Mouse (Mus musculus) CH12.LX (cell line): ENCODE data around the gene Apoc4. TPM values are rescaled to one million over a fixed set of nuclear protein-coding genes. Genes with fewer than 3 reads are reported as not detected.

Experiments used
- DNase-seq: peaks from one replicate; pipeline ENCODE4 v3.0.0-alpha.2; 2013; ENCODE audit errors: extremely low read depth
- H3K27ac ChIP-seq: 2 replicates; pipeline ENCODE4 v1.5.1; 2012; ENCODE audit warnings: low read depth, mild to moderate bottlenecking, control low read depth, moderate library complexity; ENCODE audit not compliant: insufficient read depth
- H3K27me3 ChIP-seq: replicated peaks from 2 replicates; pipeline ENCODE3; 2012; ENCODE audit warnings: inconsistent platforms
- H3K36me3 ChIP-seq, 2 experiments: replicated peaks in 1 of 2; 2 replicates each; pipeline versions ENCODE3 to v1.6.1; 2012; ENCODE audit warnings: inconsistent platforms in 1 of 2, low read length in 1 of 2, mild to moderate bottlenecking in 1 of 2, mixed read lengths in 1 of 2, moderate library complexity in 1 of 2; ENCODE audit not compliant: control insufficient read depth in 1 of 2, insufficient read depth in 1 of 2
- H3K4me1 ChIP-seq, 2 experiments: 2 replicates each; pipeline ENCODE4 v1.6.1; 2012; ENCODE audit warnings: inconsistent platforms in 1 of 2, moderate library complexity in 1 of 2; ENCODE audit not compliant: insufficient read depth in 2 of 2, control insufficient read depth in 1 of 2
- H3K4me2 ChIP-seq: 2 replicates; pipeline ENCODE4 v1.6.1; 2012; ENCODE audit warnings: low read depth, mild to moderate bottlenecking, control low read depth; ENCODE audit not compliant: poor library complexity, insufficient read depth, severe bottlenecking
- H3K4me3 ChIP-seq, 3 experiments: fragments of 150-350 bp in 1 of 3; sonication (generic) in 1 of 3; replicated peaks in 1 of 3; 2 replicates each; pipeline versions ENCODE3 to v1.5.1; 2011 to 2012; ENCODE audit warnings: low read depth in 2 of 3, low read length in 2 of 3, mild to moderate bottlenecking in 2 of 3, moderate library complexity in 2 of 3, control low read depth in 1 of 3, improper control_type of control experiment in 1 of 3, inconsistent platforms in 1 of 3, mixed read lengths in 1 of 3; ENCODE audit not compliant: poor library complexity in 1 of 3
- H3K79me2 ChIP-seq: replicated peaks from 2 replicates; pipeline ENCODE4 v1.6.1; 2012; ENCODE audit warnings: mild to moderate bottlenecking, moderate library complexity; ENCODE audit not compliant: control insufficient read depth, poor library complexity, insufficient read depth, severe bottlenecking; ENCODE audit errors: extremely low read depth
- H3K9ac ChIP-seq: 2 replicates; pipeline ENCODE4 v1.6.1; 2012; ENCODE audit warnings: low read depth, mild to moderate bottlenecking, control low read depth, moderate library complexity; ENCODE audit not compliant: insufficient read depth
- H3K9me3 ChIP-seq: replicated peaks from 2 replicates; pipeline ENCODE3; 2012; ENCODE audit warnings: low read length, inconsistent platforms, mixed read lengths
- CHD1 ChIP-seq: IDR thresholded peaks from 2 replicates; pipeline ENCODE4 v1.6.1; 2012; ENCODE audit warnings: low read depth, low read length, improper control_type of control experiment, inconsistent platforms
- CHD2 ChIP-seq: IDR thresholded peaks from 2 replicates; pipeline ENCODE4 v1.6.1; 2011; ENCODE audit warnings: low read length, improper control_type of control experiment
- CTCF ChIP-seq, 2 experiments: IDR thresholded peaks in 1 of 2; conservative IDR thresholded peaks in 1 of 2; 2 replicates each; pipeline ENCODE4 v1.5.1; 2011 to 2012; ENCODE audit warnings: low read depth in 2 of 2, low read length in 2 of 2, improper control_type of control experiment in 1 of 2, inconsistent platforms in 1 of 2, mild to moderate bottlenecking in 1 of 2, moderate library complexity in 1 of 2
- ETS1 ChIP-seq: conservative IDR thresholded peaks from 2 replicates; pipeline ENCODE4 v1.6.1; 2012; ENCODE audit warnings: low read depth, mild to moderate bottlenecking, inconsistent platforms, low read length, improper control_type of control experiment, moderate library complexity
- GABPA ChIP-seq: IDR thresholded peaks from 2 replicates; pipeline ENCODE4 v1.6.1; 2012; ENCODE audit warnings: low read depth, low read length, improper control_type of control experiment, inconsistent platforms; ENCODE audit not compliant: insufficient replicate concordance
- IRF4 ChIP-seq: IDR thresholded peaks from 2 replicates; pipeline ENCODE4 v1.6.1; 2014; ENCODE audit warnings: low read depth, mild to moderate bottlenecking, inconsistent platforms, low read length, improper control_type of control experiment
- JUND ChIP-seq: conservative IDR thresholded peaks from 2 replicates; pipeline ENCODE4 v1.6.1; 2011; ENCODE audit warnings: low read depth, low read length, improper control_type of control experiment
- KAT2A ChIP-seq: IDR thresholded peaks from 2 replicates; pipeline ENCODE4 v1.6.1; 2012; ENCODE audit warnings: low read length, improper control_type of control experiment, inconsistent platforms; ENCODE audit not compliant: insufficient replicate concordance
- MAFK ChIP-seq: IDR thresholded peaks from 2 replicates; pipeline ENCODE4 v1.6.1; 2011; ENCODE audit warnings: low read length, improper control_type of control experiment; ENCODE audit not compliant: insufficient replicate concordance
- MAX ChIP-seq: IDR thresholded peaks from 2 replicates; pipeline ENCODE4 v1.6.1; 2011; ENCODE audit warnings: low read length, improper control_type of control experiment
- MEF2A ChIP-seq: IDR thresholded peaks from 2 replicates; pipeline ENCODE4 v1.6.1; 2014; ENCODE audit warnings: low read depth, mild to moderate bottlenecking, inconsistent platforms, low read length, improper control_type of control experiment, borderline replicate concordance
- MXI1 ChIP-seq: IDR thresholded peaks from 2 replicates; pipeline ENCODE4 v1.6.1; 2011; ENCODE audit warnings: mild to moderate bottlenecking, low read depth, low read length, improper control_type of control experiment
- MYC ChIP-seq: IDR thresholded peaks from 2 replicates; pipeline ENCODE4 v1.6.1; 2011; ENCODE audit warnings: low read depth, mild to moderate bottlenecking, improper control_type of control experiment, low read length
- NELFE ChIP-seq: IDR thresholded peaks from 2 replicates; pipeline ENCODE4 v1.6.1; 2011; ENCODE audit warnings: low read depth, low read length, improper control_type of control experiment
- POLR2A ChIP-seq: IDR thresholded peaks from 2 replicates; pipeline ENCODE4 v1.6.1; 2011; ENCODE audit warnings: low read depth, mild to moderate bottlenecking, improper control_type of control experiment, low read length
- RCOR1 ChIP-seq: conservative IDR thresholded peaks from 2 replicates; pipeline ENCODE4 v1.6.1; 2012; ENCODE audit warnings: low read depth, mild to moderate bottlenecking, inconsistent platforms, low read length, improper control_type of control experiment
- SMC3 ChIP-seq: IDR thresholded peaks from 2 replicates; pipeline ENCODE4 v1.6.1; 2011; ENCODE audit warnings: low read depth, low read length, improper control_type of control experiment
- TCF12 ChIP-seq: IDR thresholded peaks from 2 replicates; pipeline ENCODE4 v1.6.1; 2014; ENCODE audit warnings: low read depth, mild to moderate bottlenecking, inconsistent platforms, low read length, improper control_type of control experiment
- USF1 ChIP-seq: IDR thresholded peaks from 2 replicates; pipeline ENCODE4 v1.6.1; 2014; ENCODE audit warnings: low read depth, mild to moderate bottlenecking, inconsistent platforms, low read length, improper control_type of control experiment
- ZMIZ1 ChIP-seq: IDR thresholded peaks from 2 replicates; pipeline ENCODE4 v1.6.1; 2012; ENCODE audit warnings: low read depth, mild to moderate bottlenecking, inconsistent platforms, low read length, improper control_type of control experiment
- dilution Hi-C: fragments of 300-500 bp; cut with MboI; formaldehyde crosslinking; loops from 2 replicates; pipeline ENCODE4 v1.14.3; 2020; ENCODE audit warnings: low sequenced_read_pairs; ENCODE audit not compliant: extremely low pct_unique_long_range_greater_than_20kb, extremely low pct_ligation_motif_present
- in situ Hi-C: fragments of 300-500 bp; cut with MboI; formaldehyde crosslinking; loops from 3 replicates; pipeline ENCODE4 v1.14.3; 2019; ENCODE audit warnings: low sequenced_read_pairs, low pct_ligation_motif_present, low pct_unique_long_range_greater_than_20kb, mixed read lengths
- polyA plus RNA-seq: library from polyadenylated mRNA; unstranded; fragments of >175 nt; gene quantifications from 2 replicates; pipeline ENCODE4 v1.2.1, GENCODE M21; 2012; ENCODE audit warnings: low read depth; ENCODE audit not compliant: insufficient read length
- total RNA-seq, 2 experiments: library from RNA; depleted of rRNA; stranded (reverse); fragments of 300-350 nt in 1 of 2; fragments of >200 nt in 1 of 2; gene quantifications; 2 replicates each; pipeline ENCODE4 v1.2.3; 2012 to 2014

Gene Apoc4
- total and polyA plus RNA-seq, 3 experiments = not detected

- H3K9ac ChIP-seq = no peak overlapping the region
- dilution Hi-C loops = no loop called here
- in situ Hi-C loops = no loop called here
- H3K4me3 ChIP-seq = no peak overlapping the region
- DNase-seq = no peak
- H3K9me3 ChIP-seq = no peaks in the 10 kb centered on the region
- no peaks in the 10 kb centered on the region for H3K79me2 ChIP-seq
- no peak overlapping the region for H3K4me2 ChIP-seq
- TF ChIP-seq NELFE = no peak
- H3K36me3 ChIP-seq = peaks cover 0 to 1% of the 10 kb centered on the region in 2 experiments
- H3K27me3 ChIP-seq = no peaks in the 10 kb centered on the region
- peaks cover 0 to 8% of the 10 kb centered on the region in 2 experiments; a peak in 1 of 4 replicates for H3K4me1 ChIP-seq
- no peak overlapping the region for H3K27ac ChIP-seq
Measured at GRCm38 (mm10) chr7:19690845-19691244, 9.6 kb upstream of the Apoc4 start.

GRCm38 (mm10) chr7:19688611-19689010, 7.3 kb upstream of the Apoc4 start:
- Histone ChIP-seq H3K4me1 (peaks cover 0 to 18% of the 10 kb centered on the region in 2 experiments; a peak in 2 of 4 replicates), H3K4me3 (no peak overlapping the region), H3K79me2 (no peaks in the 10 kb centered on the region), H3K4me2 (no peak overlapping the region), H3K9me3 (no peaks in the 10 kb centered on the region), H3K27ac (no peak overlapping the region), H3K9ac (no peak overlapping the region), H3K27me3 (no peaks in the 10 kb centered on the region), H3K36me3 (no peaks in the 10 kb centered on the region)
- DNase-seq = no peak
- TF ChIP-seq POLR2A (no peak), USF1 (no peak), IRF4 (no peak), CHD1 (no peak), JUND (no peak), KAT2A (no peak), CHD2 (no peak), ZMIZ1 (no peak), MAFK (no peak), CTCF (conservative IDR thresholded peaks at IDR 0.05 in 1 of 2, IDR thresholded peaks at IDR 0.05 in 1 of 2; ENCODE audit: low read depth in 2 of 2, low read length in 2 of 2) (no peak), MYC (no peak), MXI1 (no peak), MAX (no peak), MEF2A (no peak), RCOR1 (no peak), SMC3 (no peak), GABPA (no peak), TCF12 (no peak), NELFE (no peak), ETS1 (no peak)
- dilution Hi-C loops (no loop called here), in situ Hi-C loops (no loop called here)
